Mouse (Mus musculus) gonadal fat pad, adult 2 months (tissue): Measurements from ENCODE around the gene Zfp36l2. TPM values are rescaled to one million over a fixed set of nuclear protein-coding genes. Genes with fewer than 3 reads are reported as not detected.
"Not testable (repeated sequence)": the region's sequence is repeated elsewhere in the genome, so short reads cannot be mapped to it uniquely, and the experiment has no call there.

Source experiments
- DNase-seq: peaks from one replicate; pipeline ENCODE4 v3.0.0-alpha.2; 2012; ENCODE audit warnings: low read depth
- polyA plus RNA-seq: library from polyadenylated mRNA; depleted of rRNA; stranded (reverse); fragments of >200 nt; gene quantifications from 2 replicates; pipeline ENCODE4 v1.2.3, GENCODE M21; 2012

The Zfp36l2 gene
- polyA plus RNA-seq, 1 experiment = 42.3 TPM

DNA sequence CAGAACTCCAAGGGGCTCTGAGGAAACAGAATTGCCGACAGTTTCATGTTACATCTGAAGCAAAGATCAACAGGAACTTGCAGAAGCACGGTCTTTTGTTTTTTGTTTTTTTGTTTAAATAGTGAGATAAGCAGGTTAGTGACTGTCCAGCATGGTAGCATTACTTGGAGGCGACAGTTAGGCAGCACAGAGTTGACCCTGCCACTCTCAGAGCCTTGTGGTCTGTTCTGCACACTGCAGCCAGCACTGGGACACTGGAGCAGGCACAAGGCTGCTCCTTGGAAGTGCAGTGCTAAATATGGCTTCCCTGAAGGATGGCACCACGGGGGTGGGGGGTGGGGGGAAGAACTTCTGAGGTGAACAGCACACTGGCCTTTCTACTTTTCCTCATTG, 7.3 kb upstream of the Zfp36l2 start:
- no peak for DNase-seq

GRCm38 (mm10) chr17:84194282-84195002, 6.7 kb upstream of the Zfp36l2 start:
- no peak for DNase-seq

DNA sequence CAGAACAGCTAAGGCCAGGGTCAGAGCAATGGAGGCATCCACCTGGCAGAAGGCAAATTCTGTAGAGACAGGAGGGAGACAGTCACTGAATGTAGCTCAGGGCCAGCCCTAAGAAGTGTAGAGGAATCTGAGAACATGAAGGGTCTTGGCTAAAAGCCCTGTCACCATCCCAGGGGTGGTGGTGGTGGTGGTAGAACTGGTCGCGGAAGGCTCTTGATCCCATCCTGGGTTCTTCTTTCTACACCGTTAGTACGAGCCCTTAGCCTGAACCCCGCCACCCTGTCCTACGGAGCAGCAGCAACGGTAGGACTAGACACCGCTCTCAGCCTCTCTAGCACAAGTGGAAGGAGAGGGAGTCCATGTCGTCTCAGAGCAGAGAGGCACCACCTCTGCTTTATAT, 5.7 kb upstream of the Zfp36l2 start:
- DNase-seq = no peak

- DNase-seq = no peak
Measured at GRCm38 (mm10) chr17:84191946-84192345, 4.2 kb upstream of the Zfp36l2 start.

DNA sequence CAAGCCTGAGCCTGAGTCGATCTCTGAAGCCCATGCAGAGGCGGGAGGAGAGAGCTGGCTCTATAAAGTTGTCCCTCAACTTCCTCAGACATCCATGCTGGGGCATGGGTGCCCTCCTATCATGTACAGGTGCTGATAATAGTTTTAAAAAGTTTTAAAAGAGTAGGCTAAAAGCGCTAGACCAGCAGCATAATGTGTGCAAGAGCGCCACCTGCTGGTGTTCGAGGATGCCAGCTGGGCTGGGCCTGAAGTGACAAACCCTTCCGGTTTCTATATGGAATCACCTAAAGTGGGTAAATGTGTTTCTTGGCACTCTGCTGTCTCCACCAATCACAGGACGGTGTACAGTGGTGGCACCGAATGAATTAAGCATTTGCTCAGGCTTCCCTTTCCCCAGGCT, 3.1 kb upstream of the Zfp36l2 start:
- DNase-seq = no peak

GRCm38 (mm10) chr17:84189127-84189854, 1.5 kb upstream of the Zfp36l2 start:
- DNase-seq = no peak

DNA sequence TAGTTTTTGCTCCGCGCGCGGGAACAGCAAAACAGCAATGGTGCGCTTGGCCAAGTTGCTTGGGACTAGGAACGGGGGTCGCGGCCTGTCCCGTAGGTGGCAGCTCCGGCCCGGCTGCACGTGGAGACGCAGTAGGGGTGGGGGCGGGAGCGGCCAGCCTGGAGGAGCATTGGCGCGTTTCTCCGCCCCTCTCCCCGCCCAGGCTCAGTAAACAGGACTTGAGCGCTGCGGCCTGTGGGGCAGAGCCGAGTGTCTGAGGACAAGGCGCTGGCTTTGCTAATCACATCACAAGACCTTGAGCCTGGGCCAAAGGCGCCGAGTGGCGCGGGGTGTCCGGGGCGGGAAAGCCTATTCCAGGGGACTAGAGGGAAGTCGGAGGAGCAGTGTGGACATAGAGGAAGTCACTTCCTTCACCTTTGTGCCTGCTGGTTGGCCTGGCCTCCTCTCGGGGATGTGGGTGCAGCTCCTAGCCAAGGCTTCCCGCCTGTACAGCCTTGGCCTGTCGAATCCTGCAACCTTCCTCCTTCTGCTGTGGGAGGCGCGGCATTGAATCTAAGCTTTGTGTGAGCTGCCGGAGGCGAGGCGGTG, 721 bp upstream of the Zfp36l2 start:
- DNase-seq = no peak

DNA sequence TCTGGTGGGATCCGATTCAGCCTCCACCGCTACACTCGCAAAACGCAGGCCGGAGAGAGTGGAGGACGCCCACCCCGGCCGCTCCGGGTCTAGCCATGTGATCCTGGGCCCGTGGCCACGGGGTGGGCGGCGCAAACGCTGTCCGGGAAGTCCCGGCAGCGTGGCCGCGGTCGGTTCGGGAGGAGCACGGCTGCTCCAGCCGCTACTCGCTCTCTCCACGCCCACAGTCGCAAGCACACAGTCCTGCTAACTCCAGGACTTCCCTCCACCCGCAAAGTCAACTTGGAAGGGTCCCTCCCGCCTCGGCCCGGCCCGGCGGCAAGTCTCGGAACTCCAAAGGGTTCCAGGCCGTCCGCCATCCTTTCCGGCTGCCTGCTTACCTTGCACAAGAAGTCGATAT, 483 bp downstream of the Zfp36l2 start:
- not testable (repeated sequence) for DNase-seq

- DNase-seq = no peak
Measured at GRCm38 (mm10) chr17:84186451-84187202, 1.1 kb downstream of the Zfp36l2 start.

- no peak for DNase-seq
Measured at GRCm38 (mm10) chr17:84185581-84186450, 1.9 kb downstream of the Zfp36l2 start.

GRCm38 (mm10) chr17:84185011-84185411, 2.7 kb downstream of the Zfp36l2 start:
- no peak for DNase-seq

DNA sequence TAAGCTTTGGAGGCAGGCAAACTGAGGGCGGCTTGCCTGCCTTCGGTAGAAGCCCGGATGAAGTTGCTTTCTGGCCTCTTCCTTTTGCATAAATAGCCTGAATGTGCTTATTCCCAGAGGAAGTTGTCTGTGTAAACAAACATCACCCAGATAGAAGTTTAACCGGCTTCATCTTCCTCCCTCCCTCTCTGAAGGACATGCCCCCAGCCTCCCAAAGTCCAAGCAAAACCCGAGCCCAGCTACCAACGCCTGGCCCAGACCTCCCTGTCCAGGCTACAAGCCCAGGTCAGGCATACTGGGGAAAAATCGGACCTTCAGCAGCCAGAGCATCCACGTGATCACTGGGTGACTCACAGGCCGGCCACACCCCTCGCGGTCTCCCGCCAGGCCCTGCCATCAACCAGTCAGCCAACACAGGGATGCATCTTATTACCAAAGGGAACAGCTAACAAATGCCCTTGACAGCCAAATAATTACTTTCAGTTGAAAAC, 4.4 kb downstream of the Zfp36l2 start:
- DNase-seq = no peak

- no peak for DNase-seq
Measured at GRCm38 (mm10) chr17:84182311-84183271, 5.2 kb downstream of the Zfp36l2 start.

GRCm38 (mm10) chr17:84181502-84182310, 6.0 kb downstream of the Zfp36l2 start:
- no peak for DNase-seq

DNA sequence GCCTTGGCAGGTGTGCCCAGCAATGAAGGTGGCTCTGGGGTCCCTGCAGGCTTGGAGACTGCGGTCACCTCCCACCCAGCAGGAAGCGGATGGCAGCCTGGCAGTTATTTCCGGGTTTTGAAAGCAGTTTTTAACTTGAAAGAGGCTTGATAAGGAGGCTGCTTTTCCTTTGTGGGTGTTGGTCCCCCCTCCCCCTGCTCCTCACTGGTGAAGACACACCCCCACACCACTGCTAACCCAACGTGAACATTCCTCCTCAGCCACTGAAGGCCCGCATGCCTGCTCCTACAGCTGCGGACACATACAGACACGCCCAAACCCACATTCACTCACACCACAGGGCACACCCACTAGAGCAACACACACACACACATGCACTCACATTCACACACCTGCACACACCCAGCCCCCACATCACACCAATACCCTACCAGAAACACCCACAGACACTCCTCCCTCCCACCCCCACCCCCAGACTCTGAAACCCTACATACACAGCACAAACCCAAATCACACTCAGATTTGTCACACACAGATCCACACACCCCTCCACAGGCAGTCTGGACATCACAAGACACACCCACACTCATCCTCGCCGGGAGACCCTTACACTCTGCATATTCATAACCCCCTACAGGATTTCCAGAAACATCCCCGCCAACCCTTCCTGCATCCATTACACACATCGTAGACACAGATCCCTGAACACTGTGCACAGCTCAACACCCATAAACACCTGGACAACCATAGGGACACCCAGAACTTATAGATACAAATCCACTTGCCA, 6.8 kb downstream of the Zfp36l2 start:
- DNase-seq = no peak

DNA sequence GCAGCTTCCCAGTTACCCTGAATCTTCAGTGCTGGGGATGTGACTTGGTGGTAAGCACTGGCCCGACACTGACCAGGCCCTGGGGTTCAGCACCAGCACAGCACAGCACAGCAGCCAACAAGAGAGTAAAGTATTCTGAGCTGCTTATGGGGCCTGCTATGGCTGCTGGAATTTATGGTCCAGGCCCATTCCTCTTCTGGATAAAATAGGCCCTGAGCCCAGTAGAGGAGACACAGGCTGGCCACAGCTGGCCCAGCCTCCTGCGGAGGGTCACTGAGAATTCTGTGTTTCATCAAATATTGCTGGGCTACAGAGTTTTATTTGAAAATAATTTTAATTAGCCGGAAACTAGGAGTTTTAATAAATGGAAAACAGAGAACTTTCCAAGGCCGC, 7.8 kb downstream of the Zfp36l2 start:
- DNase-seq = no peak

GRCm38 (mm10) chr17:84179026-84179972, 8.4 kb downstream of the Zfp36l2 start:
- DNase-seq = no peak
